Mouse (Mus musculus): ENCODE results near the gene Cnksr1.

GRCm38 (mm10) chr4:134284942-134285341, 46.7 kb upstream of the Cnksr1 start:
- TF ChIP-seq CTCF (IDR thresholded peaks at IDR 0.05; ENCODE audit: insufficient read depth, low read length) (no peak), POLR2A (IDR thresholded peaks at IDR 0.05; ENCODE audit: borderline replicate concordance, extremely low read depth, low read depth, low read length) (no peak)
